ENCODE assay signal across 13 mouse cellular contexts in the genomic region with DNA sequence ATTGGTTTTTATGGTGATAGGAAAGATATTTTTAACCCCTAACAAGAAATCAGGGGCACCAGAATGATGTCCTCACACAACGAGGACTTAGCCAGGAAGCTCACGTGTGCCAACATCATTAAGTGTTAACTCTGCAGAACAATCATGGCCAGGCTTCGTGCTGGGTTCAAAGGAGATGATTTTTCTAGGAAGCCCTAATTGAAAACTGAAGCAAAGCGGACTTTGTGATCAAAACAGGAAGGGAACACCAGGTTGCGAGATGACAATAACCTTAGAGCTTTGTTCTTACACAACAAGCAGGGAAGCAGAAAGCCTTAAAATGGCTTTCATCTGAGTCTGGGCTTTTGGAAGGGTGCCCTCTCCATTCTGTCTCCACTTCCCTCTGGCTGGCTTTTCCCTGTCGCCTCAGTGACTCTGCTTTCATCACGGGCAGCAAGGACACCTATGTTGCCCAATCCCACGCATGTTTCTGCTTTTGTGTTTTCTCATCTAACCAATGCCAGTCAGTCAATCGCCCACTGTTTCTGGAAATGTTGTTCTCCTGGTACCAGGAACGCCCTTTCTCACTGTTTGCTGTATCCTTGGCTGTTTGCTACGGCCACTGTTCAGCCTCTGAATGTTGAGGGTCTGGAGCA. TPM values are rescaled to one million over a fixed set of nuclear protein-coding genes. Genes with fewer than 3 reads are reported as not detected.
DNase-seq lines count a peak whose midpoint lies in the region; TF ChIP-seq lines count a peak whose summit lies in the region.
"Had no signal": no experiment of that assay in that cellular context is flagged by ENCODE, and none has a peak within 500 bp of the region (broad histone marks: within the 10 kb centered on the region; RNA-seq: fewer than 3 reads in every experiment).

No protein-coding gene starts in this region.

- peak overlapping the region; percentile 26; the same call in 1 of the 2 replicates for H3K27ac ChIP-seq in testis, adult 2 months (ENCODE audit: control insufficient read depth, insufficient read depth, low read depth, low read length)
- H3K27ac ChIP-seq: embryonic facial prominence, embryonic 13.5 days; limb, embryonic 12.5 days; macrophage had no signal

- no peaks in the 10 kb centered on the region for H3K27me3 ChIP-seq in testis, adult 2 months (ENCODE audit: control insufficient read depth, insufficient read depth, low read length)
- H3K27me3 ChIP-seq: embryonic facial prominence, embryonic 13.5 days; limb, embryonic 12.5 days had no signal

- no peak for TF ChIP-seq CTCF in testis, adult 2 months (IDR thresholded peaks at IDR 0.05; ENCODE audit: control insufficient read depth, insufficient read depth, insufficient replicate concordance, low read depth, low read length)

- TF ChIP-seq POLR2A in testis, adult 2 months (IDR thresholded peaks at IDR 0.05; ENCODE audit: control insufficient read depth, low read depth, low read length), result no peak

- no peak overlapping the region for H3K4me3 ChIP-seq in testis, adult 2 months (ENCODE audit: control insufficient read depth, low read depth, low read length)
- H3K4me3 ChIP-seq: embryonic facial prominence, embryonic 13.5 days; limb, embryonic 12.5 days had no signal

- no peaks in the 10 kb centered on the region for H3K4me1 ChIP-seq in testis, adult 2 months (ENCODE audit: control insufficient read depth, insufficient read depth, low read length)
- H3K4me1 ChIP-seq: embryonic facial prominence, embryonic 13.5 days; limb, embryonic 12.5 days had no signal

- no peaks in the 10 kb centered on the region for H3K36me3 ChIP-seq in testis, adult 2 months (ENCODE audit: control insufficient read depth, insufficient read depth, low read length)
- H3K36me3 ChIP-seq: embryonic facial prominence, embryonic 13.5 days; limb, embryonic 12.5 days had no signal

- peak; percentile 60 for DNase-seq in adrenal gland, adult 8-10 months
- DNase-seq in adrenal gland, postnatal 4 days (ENCODE audit: low spot score in 2 of 2), result no peak
- DNase-seq in kidney, postnatal 36 days, result peak; percentile 16 to 42
- no peak for DNase-seq in kidney, postnatal 4 days
- DNase-seq in testis, postnatal 10 days (ENCODE audit: low spot score), result no peak
- no peak for DNase-seq in ovary, adult 18-20 months (ENCODE audit: low spot score)
- no peak for DNase-seq in adipocyte (ENCODE audit: low spot score)
- DNase-seq: heart, adult 18-20 months; kidney, postnatal 25 days had no signal

RNA-seq across cellular contexts. Expression of a gene that starts 8.2 kb away (rescaled TPM):
- 10 to 100 TPM; 19.5 to 61.3 (median 25.4) TPM for total RNA-seq in adrenal gland, adult 8-10 months (2022)
- total RNA-seq in adrenal gland, postnatal 4 days (2021), result 10 to 100 TPM; 36.9 to 40.5 TPM
- 12.8 and 18.4 TPM in 2 replicates for polyA plus RNA-seq in testis, adult 2 months (2012; rRNA removed)

Comparison
In these comparisons a context has a peak if more than half of its experiments do, and no peak if none do; other contexts are left out.
1. DNase-seq: peak in adrenal gland, adult 8-10 months (single experiment) and kidney, postnatal 36 days (2 of 2); none in adrenal gland, postnatal 4 days (0 of 2), kidney, postnatal 4 days (0 of 2), testis, postnatal 10 days (single experiment), ovary, adult 18-20 months (single experiment) and adipocyte (single experiment).